Mouse (Mus musculus) forebrain, embryonic 12.5 days (tissue): ENCODE measurements at regions not wholly inside any gene's neighbourhood (a gene's known extent, or its start where the extent isn't known, plus 50 kb on each side); places are given as distances from the start of the nearest gene placed in this dataset.

Experiments used
- ATAC-seq: fragments of 200-750 bp; cut with Nextera tagmentation; 2 replicates; pipeline ENCODE4 v1.8.0; 2017; ENCODE audit warnings: moderate TSS enrichment; ENCODE audit not compliant: low FRiP score
- H3K27ac ChIP-seq: fragments of 300-500 bp; sonication (generic); 2 replicates; pipeline ENCODE4 v1.5.1; 2016; ENCODE audit warnings: mild to moderate bottlenecking
- H3K27me3 ChIP-seq: fragments of 300-500 bp; sonication (generic); 2 replicates; pipeline ENCODE4 v1.6.1; 2016; ENCODE audit warnings: mild to moderate bottlenecking
- H3K36me3 ChIP-seq: fragments of 300-500 bp; sonication (generic); replicated peaks from 2 replicates; pipeline ENCODE4 v1.6.1; 2016; ENCODE audit warnings: mild to moderate bottlenecking
- H3K4me1 ChIP-seq: fragments of 300-500 bp; sonication (generic); 2 replicates; pipeline ENCODE4 v1.6.1; 2016
- H3K4me2 ChIP-seq: fragments of 300-500 bp; sonication (generic); 2 replicates; pipeline ENCODE4 v1.6.1; 2016; ENCODE audit warnings: mild to moderate bottlenecking, moderate library complexity
- H3K4me3 ChIP-seq: fragments of 300-500 bp; sonication (generic); replicated peaks from 2 replicates; pipeline ENCODE4 v1.5.1; 2016; ENCODE audit warnings: mild to moderate bottlenecking
- H3K9ac ChIP-seq: fragments of 300-500 bp; sonication (generic); 2 replicates; pipeline ENCODE4 v1.6.1; 2016; ENCODE audit warnings: mild to moderate bottlenecking
- H3K9me3 ChIP-seq: fragments of 300-500 bp; sonication (generic); 2 replicates; pipeline ENCODE4 v1.6.1; 2016
- WGBS: fragments of 180-500 bp; shearing (Covaris S2); methylation state at CpG from one replicate; pipeline ENCODE4 v1.1.7; 2016; 5-methylcytosine and 5-hydroxymethylcytosine counted together

GRCm38 (mm10) chr9:97189646-97190045 lies 78.7 kb upstream of the Slc25a36 start:
- Histone ChIP-seq H3K9me3 (no peaks in the 10 kb centered on the region), H3K27me3 (no peaks in the 10 kb centered on the region), H3K4me3 (no peak overlapping the region), H3K27ac (no peak overlapping the region), H3K9ac (no peak overlapping the region), H3K4me2 (no peak overlapping the region), H3K4me1 (no peaks in the 10 kb centered on the region), H3K36me3 (no peaks in the 10 kb centered on the region)
- no peak for ATAC-seq
- 92% methylated on average over 4 of the region's 4 CpGs for WGBS

- Histone ChIP-seq H3K4me1 (no peaks in the 10 kb centered on the region), H3K4me3 (no peak overlapping the region), H3K9me3 (no peaks in the 10 kb centered on the region), H3K27me3 (no peaks in the 10 kb centered on the region), H3K36me3 (no peaks in the 10 kb centered on the region), H3K4me2 (no peak overlapping the region), H3K9ac (no peak overlapping the region), H3K27ac (no peak overlapping the region)
- no peak for ATAC-seq
- 87% methylated on average over 7 of the region's 7 CpGs for WGBS
These were observed 77.8 kb upstream of the Slc25a36 start for GRCm38 (mm10) chr9:97188616-97189330.

DNA sequence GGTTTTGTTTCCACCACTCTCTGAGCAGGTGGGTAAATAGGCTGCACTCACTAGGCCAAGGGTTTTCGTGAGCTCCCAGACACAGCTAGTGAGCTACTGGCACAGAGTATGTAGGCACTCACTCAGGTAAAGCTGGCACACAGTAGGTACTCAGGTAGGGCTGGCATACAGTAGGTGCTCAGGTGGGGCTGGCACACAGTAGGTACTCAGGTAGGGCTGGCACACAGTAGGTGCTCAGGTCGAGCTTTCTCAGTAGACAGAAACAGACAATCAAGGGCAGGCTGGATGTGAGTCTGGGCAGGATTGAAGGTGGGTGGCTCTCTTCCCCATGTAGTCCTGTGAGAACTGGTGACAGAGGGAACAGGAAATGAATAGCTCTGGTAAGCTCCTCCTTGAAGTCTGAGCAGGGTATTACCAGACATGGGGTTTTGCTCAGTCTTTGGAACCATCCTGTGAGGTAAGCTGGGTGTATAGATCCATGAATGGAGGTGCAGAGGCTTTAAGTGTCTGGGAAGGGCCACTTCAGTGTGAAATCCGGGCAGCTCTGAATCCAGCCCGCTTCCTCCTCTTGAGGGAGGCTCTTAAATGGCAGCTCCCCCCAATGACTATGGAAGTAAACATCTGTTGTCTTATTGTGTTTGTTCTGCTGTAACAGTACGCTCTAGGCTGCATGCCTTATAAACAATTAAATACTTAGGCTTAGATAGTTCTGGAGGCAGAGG lies 62.4 kb upstream of the Slc25a36 start:
- 74% methylated on average over 5 of the region's 5 CpGs for WGBS
- no peaks in the 10 kb centered on the region for H3K36me3 ChIP-seq
- no peak overlapping the region for H3K9ac ChIP-seq

DNA sequence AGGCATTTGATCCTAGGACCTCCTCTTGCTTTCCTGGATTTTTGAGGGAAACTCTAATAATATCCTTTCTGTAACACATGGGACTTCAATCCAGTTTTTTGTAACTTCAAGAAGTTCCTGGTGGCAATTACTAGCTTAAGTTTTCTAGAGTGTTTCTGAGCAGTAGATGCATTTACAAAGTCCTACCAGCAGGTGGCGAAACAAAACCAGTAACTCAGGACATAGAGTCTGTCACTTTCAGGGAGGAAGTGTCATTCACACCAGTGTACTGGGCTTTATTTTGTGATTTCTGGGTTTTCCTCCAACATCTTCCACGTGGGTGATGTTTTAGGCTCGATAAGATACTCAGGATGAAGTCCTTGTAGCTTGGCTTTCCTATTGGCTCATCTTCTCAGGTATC lies 61.1 kb upstream of the Slc25a36 start:
- WGBS: 7% methylated on average over 3 of the region's 3 CpGs
- no peak overlapping the region for H3K27ac ChIP-seq
- no peak for ATAC-seq
- H3K4me3 ChIP-seq: no peak overlapping the region
- no peaks in the 10 kb centered on the region for H3K4me1 ChIP-seq
- H3K4me2 ChIP-seq: no peak overlapping the region
- no peak overlapping the region for H3K9ac ChIP-seq
- H3K36me3 ChIP-seq: no peaks in the 10 kb centered on the region
- no peaks in the 10 kb centered on the region for H3K9me3 ChIP-seq
- H3K27me3 ChIP-seq: 0 out of 2 replicates have a peak, but pooled peaks cover 5% of the 10 kb centered on the region

More for the DNA sequence above, 62.4 kb upstream of the Slc25a36 start:
- H3K4me1 ChIP-seq: no peaks in the 10 kb centered on the region
- H3K27me3 ChIP-seq: 0 out of 2 replicates have a peak, but pooled peaks cover 5% of the 10 kb centered on the region
- H3K4me2 ChIP-seq: no peak overlapping the region
- H3K4me3 ChIP-seq: no peak overlapping the region
- no peak for ATAC-seq
- no peak overlapping the region for H3K27ac ChIP-seq
- no peaks in the 10 kb centered on the region for H3K9me3 ChIP-seq

GRCm38 (mm10) chr9:97171484-97171883 lies 60.5 kb upstream of the Slc25a36 start:
- no peaks in the 10 kb centered on the region for H3K4me1 ChIP-seq
- H3K4me3 ChIP-seq: no peak overlapping the region
- no peak overlapping the region for H3K4me2 ChIP-seq
- H3K27ac ChIP-seq: no peak overlapping the region
- 95% methylated on average over 4 of the region's 4 CpGs for WGBS
- no peaks in the 10 kb centered on the region for H3K9me3 ChIP-seq
- 0 out of 2 replicates have a peak, but pooled peaks cover 5% of the 10 kb centered on the region for H3K27me3 ChIP-seq
- H3K36me3 ChIP-seq: no peaks in the 10 kb centered on the region
- no peak overlapping the region for H3K9ac ChIP-seq
- no peak for ATAC-seq

- Histone ChIP-seq H3K4me2 (no peak overlapping the region), H3K4me3 (no peak overlapping the region), H3K9ac (no peak overlapping the region), H3K36me3 (no peaks in the 10 kb centered on the region), H3K27me3 (0 out of 2 replicates have a peak, but pooled peaks cover 5% of the 10 kb centered on the region), H3K4me1 (no peaks in the 10 kb centered on the region), H3K27ac (no peak overlapping the region), H3K9me3 (no peaks in the 10 kb centered on the region)
- ATAC-seq: no peak; the same call in 1 of the 2 replicates
- WGBS: 51% methylated on average over 1 of the region's 1 CpGs
These were observed 59.9 kb upstream of the Slc25a36 start for GRCm38 (mm10) chr9:97170836-97171235.

DNA sequence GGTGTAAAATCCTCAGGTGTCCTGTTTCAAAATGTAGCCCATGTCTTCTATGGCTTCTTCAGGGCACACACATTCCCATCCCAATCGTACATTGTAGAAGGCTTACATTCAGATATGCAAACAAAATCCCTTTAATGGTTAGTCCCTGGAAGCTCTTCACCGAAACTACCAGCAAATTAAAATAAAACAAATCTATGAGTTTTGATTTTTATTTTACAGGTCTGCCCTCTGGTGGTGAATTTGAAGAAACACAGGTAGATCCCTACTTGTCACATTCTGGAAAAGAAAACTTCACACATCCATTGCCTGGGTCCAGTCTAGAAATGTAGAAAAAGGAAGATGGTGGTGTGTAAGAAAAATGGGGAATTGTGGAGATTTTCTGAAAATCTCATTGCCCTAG lies 51.5 kb upstream of the Slc25a36 start:
- Histone ChIP-seq H3K36me3 (no peaks in the 10 kb centered on the region), H3K9me3 (no peaks in the 10 kb centered on the region), H3K4me1 (no peaks in the 10 kb centered on the region), H3K27me3 (no peaks in the 10 kb centered on the region), H3K9ac (no peak overlapping the region), H3K4me3 (no peak overlapping the region), H3K4me2 (no peak overlapping the region), H3K27ac (no peak overlapping the region)
- WGBS: 37% methylated on average over 2 of the region's 2 CpGs
- no peak for ATAC-seq
